Mouse (Mus musculus): ENCODE data around the gene Tmc2. TPM values are rescaled to one million over a fixed set of nuclear protein-coding genes. Genes with fewer than 3 reads are reported as not detected.

The Tmc2 gene
- total and polyA plus RNA-seq, 2 experiments from 2014 or later, result not detected

- Histone ChIP-seq H3K4me1 (ENCODE audit: control insufficient read depth, insufficient read depth) (no peaks in the 10 kb centered on the region), H3K27ac (ENCODE audit: low read depth) (no peak overlapping the region), H3K4me2 (ENCODE audit: low read depth, low read length) (no peak overlapping the region), H3K36me3 (replicated peaks; ENCODE audit: control insufficient read depth, insufficient read depth, low read length) (no peaks in the 10 kb centered on the region), H3K9me3 (replicated peaks; ENCODE audit: control insufficient read depth, low read length) (no peaks in the 10 kb centered on the region), H3K27me3 (ENCODE audit: control insufficient read depth, insufficient read depth, low read length) (no peaks in the 10 kb centered on the region), H3K9ac (replicated peaks; ENCODE audit: low read depth, low read length) (no peak overlapping the region), H3K4me3 (ENCODE audit: low read depth, low read length) (no peak overlapping the region)
- 45% methylated on average over 7 of the region's 7 CpGs for WGBS
- no peak for ATAC-seq (ENCODE audit: insufficient read depth, low read depth)
- TF ChIP-seq CTCF (IDR thresholded peaks at IDR 0.05; ENCODE audit: low read depth) (no peak), EP300 (IDR thresholded peaks at IDR 0.05; ENCODE audit: low read depth) (no peak)
- DNase-seq (ENCODE audit: low spot score), result no peak
Observed at GRCm38 (mm10) chr2:130248226-130248625, 53.2 kb downstream of the Tmc2 start.

GRCm38 (mm10) chr2:130256762-130257161, 61.8 kb downstream of the Tmc2 start:
- no peak for DNase-seq (ENCODE audit: low spot score)

GRCm38 (mm10) chr2:130260822-130261221, 65.8 kb downstream of the Tmc2 start:
- 76% methylated on average over 4 of the region's 4 CpGs for WGBS
- Histone ChIP-seq H3K4me1 (ENCODE audit: control insufficient read depth, insufficient read depth) (no peaks in the 10 kb centered on the region), H3K9me3 (replicated peaks; ENCODE audit: control insufficient read depth, low read length) (no peaks in the 10 kb centered on the region), H3K36me3 (replicated peaks; ENCODE audit: control insufficient read depth, insufficient read depth, low read length) (no peaks in the 10 kb centered on the region), H3K27ac (ENCODE audit: low read depth) (no peak overlapping the region), H3K4me3 (ENCODE audit: low read depth, low read length) (no peak overlapping the region), H3K27me3 (ENCODE audit: control insufficient read depth, insufficient read depth, low read length) (no peaks in the 10 kb centered on the region), H3K4me2 (ENCODE audit: low read depth, low read length) (no peak overlapping the region), H3K9ac (replicated peaks; ENCODE audit: low read depth, low read length) (no peak overlapping the region)
- ATAC-seq (ENCODE audit: insufficient read depth, low read depth) (no peak), DNase-seq (ENCODE audit: low spot score) (no peak)
- TF ChIP-seq CTCF (IDR thresholded peaks at IDR 0.05; ENCODE audit: low read depth) (no peak), EP300 (IDR thresholded peaks at IDR 0.05; ENCODE audit: low read depth) (no peak)

More at GRCm38 (mm10) chr2:130256762-130257161, 61.8 kb downstream of the Tmc2 start:
- Histone ChIP-seq H3K9me3 (replicated peaks; ENCODE audit: control insufficient read depth, low read length) (no peaks in the 10 kb centered on the region), H3K27me3 (ENCODE audit: control insufficient read depth, insufficient read depth, low read length) (no peaks in the 10 kb centered on the region), H3K9ac (replicated peaks; ENCODE audit: low read depth, low read length) (no peak overlapping the region), H3K4me2 (ENCODE audit: low read depth, low read length) (no peak overlapping the region), H3K4me1 (ENCODE audit: control insufficient read depth, insufficient read depth) (no peaks in the 10 kb centered on the region), H3K4me3 (ENCODE audit: low read depth, low read length) (no peak overlapping the region), H3K36me3 (replicated peaks; ENCODE audit: control insufficient read depth, insufficient read depth, low read length) (no peaks in the 10 kb centered on the region), H3K27ac (ENCODE audit: low read depth) (no peak overlapping the region)
- WGBS, result 61% methylated on average over 4 of the region's 4 CpGs
- TF ChIP-seq EP300 (IDR thresholded peaks at IDR 0.05; ENCODE audit: low read depth), result no peak
- no peak for TF ChIP-seq CTCF (IDR thresholded peaks at IDR 0.05; ENCODE audit: low read depth)
- ATAC-seq (ENCODE audit: insufficient read depth, low read depth), result no peak

GRCm38 (mm10) chr2:130261914-130262313, 66.9 kb downstream of the Tmc2 start:
- H3K4me3 ChIP-seq (ENCODE audit: low read depth, low read length), result no peak overlapping the region
- no peak for DNase-seq (ENCODE audit: low spot score)
- no peak for TF ChIP-seq CTCF (IDR thresholded peaks at IDR 0.05; ENCODE audit: low read depth)
- 58% methylated on average over 2 of the region's 2 CpGs for WGBS
- no peaks in the 10 kb centered on the region for H3K4me1 ChIP-seq (ENCODE audit: control insufficient read depth, insufficient read depth)
- no peak overlapping the region for H3K4me2 ChIP-seq (ENCODE audit: low read depth, low read length)
- H3K9ac ChIP-seq (replicated peaks; ENCODE audit: low read depth, low read length), result no peak overlapping the region
- ATAC-seq (ENCODE audit: insufficient read depth, low read depth), result no peak
- H3K27ac ChIP-seq (ENCODE audit: low read depth), result no peak overlapping the region
- no peaks in the 10 kb centered on the region for H3K27me3 ChIP-seq (ENCODE audit: control insufficient read depth, insufficient read depth, low read length)
- no peaks in the 10 kb centered on the region for H3K9me3 ChIP-seq (replicated peaks; ENCODE audit: control insufficient read depth, low read length)
- H3K36me3 ChIP-seq (replicated peaks; ENCODE audit: control insufficient read depth, insufficient read depth, low read length), result no peaks in the 10 kb centered on the region

DNA sequence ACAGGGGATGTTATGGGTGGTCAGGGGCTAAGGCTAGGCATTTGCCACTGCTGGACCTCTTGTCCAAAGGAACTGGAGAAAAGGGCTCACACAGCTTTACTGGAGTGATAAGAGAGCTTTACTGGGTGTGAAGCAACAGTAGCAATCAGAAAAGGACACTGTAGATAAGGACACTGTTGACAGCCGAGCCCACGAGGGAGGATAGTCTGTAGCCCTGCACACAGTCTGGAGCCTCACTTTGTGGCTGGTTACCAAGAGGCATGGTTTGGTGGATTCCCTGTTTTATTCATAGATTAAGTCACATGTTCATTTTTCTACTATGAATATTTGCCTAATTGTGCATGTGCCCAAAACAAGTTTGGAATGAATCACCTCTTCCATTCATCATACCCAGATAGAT, 67.4 kb downstream of the Tmc2 start:
- Histone ChIP-seq H3K36me3 (replicated peaks; ENCODE audit: control insufficient read depth, insufficient read depth, low read length) (no peaks in the 10 kb centered on the region), H3K4me1 (ENCODE audit: control insufficient read depth, insufficient read depth) (no peaks in the 10 kb centered on the region), H3K27me3 (ENCODE audit: control insufficient read depth, insufficient read depth, low read length) (no peaks in the 10 kb centered on the region), H3K27ac (ENCODE audit: low read depth) (no peak overlapping the region), H3K4me3 (ENCODE audit: low read depth, low read length) (no peak overlapping the region), H3K9me3 (replicated peaks; ENCODE audit: control insufficient read depth, low read length) (no peaks in the 10 kb centered on the region), H3K9ac (replicated peaks; ENCODE audit: low read depth, low read length) (no peak overlapping the region), H3K4me2 (ENCODE audit: low read depth, low read length) (no peak overlapping the region)
- ATAC-seq (ENCODE audit: insufficient read depth, low read depth) (no peak), DNase-seq (ENCODE audit: low spot score) (no peak)
- WGBS, result 15% methylated on average over 2 of the region's 2 CpGs
- TF ChIP-seq CTCF (IDR thresholded peaks at IDR 0.05; ENCODE audit: low read depth), result no peak
- no peak for TF ChIP-seq EP300 (IDR thresholded peaks at IDR 0.05; ENCODE audit: low read depth)

GRCm38 (mm10) chr2:130265520-130265919, 70.5 kb downstream of the Tmc2 start:
- no peaks in the 10 kb centered on the region for H3K36me3 ChIP-seq (replicated peaks; ENCODE audit: control insufficient read depth, insufficient read depth, low read length)
- no peak for DNase-seq (ENCODE audit: low spot score)
- H3K9me3 ChIP-seq (replicated peaks; ENCODE audit: control insufficient read depth, low read length), result no peaks in the 10 kb centered on the region
- H3K9ac ChIP-seq (replicated peaks; ENCODE audit: low read depth, low read length), result no peak overlapping the region
- 95% methylated on average over 1 of the region's 1 CpGs for WGBS
- H3K4me3 ChIP-seq (ENCODE audit: low read depth, low read length), result no peak overlapping the region
- no peak overlapping the region for H3K4me2 ChIP-seq (ENCODE audit: low read depth, low read length)
- no peak for ATAC-seq (ENCODE audit: insufficient read depth, low read depth)
- H3K27ac ChIP-seq (ENCODE audit: low read depth), result no peak overlapping the region
- H3K27me3 ChIP-seq (ENCODE audit: control insufficient read depth, insufficient read depth, low read length), result no peaks in the 10 kb centered on the region
- TF ChIP-seq EP300 (IDR thresholded peaks at IDR 0.05; ENCODE audit: low read depth), result no peak
- TF ChIP-seq CTCF (IDR thresholded peaks at IDR 0.05; ENCODE audit: low read depth), result no peak
- no peaks in the 10 kb centered on the region for H3K4me1 ChIP-seq (ENCODE audit: control insufficient read depth, insufficient read depth)
